Mouse (Mus musculus): ENCODE measurements around the gene Ccdc144b. TPM values are rescaled to one million over a fixed set of nuclear protein-coding genes. Genes with fewer than 3 reads are reported as not detected.

Ccdc144b gene
- polyA plus RNA-seq (2012; rRNA removed) = not detected in 2 replicates

GRCm38 (mm10) chr3:36053447-36053846 is at the start of gene Ccdc144b:
Gene Ccdc144b (minus strand): TSS chr3:36053547.

GRCm38 (mm10) chr3:36065843-36066651 is 12.7 kb upstream of the Ccdc144b start, which contains the start of gene Acad9:
Gene Acad9 (plus strand): TSS chr3:36065979.

GRCm38 (mm10) chr3:36000275-36001239 is 52.8 kb downstream of the Ccdc144b start, which contains the start of gene Mccc1:
Gene Mccc1 (minus strand): TSS chr3:36000678.

Other genes starting within 250 kb of the Ccdc144b start
- 40.0 and 60.6 TPM in 2 replicates for gene Dcun1d1, start 116.1 kb downstream of the Ccdc144b start, polyA plus RNA-seq (2012; rRNA removed)
- gene Mccc1, start 52.9 kb downstream of the Ccdc144b start, polyA plus RNA-seq (2012; rRNA removed) = 27.9 and 36.3 TPM in 2 replicates
- 38.7 and 47.8 TPM in 2 replicates for gene Acad9, start 12.4 kb upstream of the Ccdc144b start, polyA plus RNA-seq (2012; rRNA removed)
- 3.8 and 6.1 TPM in 2 replicates for gene D3Ertd254e, start 97.5 kb upstream of the Ccdc144b start, polyA plus RNA-seq (2012; rRNA removed)
- gene Qrfpr, start 168.8 kb upstream of the Ccdc144b start, polyA plus RNA-seq (2012; rRNA removed) = 0.07 and 0.12 TPM in 2 replicates

Data from central nervous system, embryonic 11.5 days (tissue).